Mouse (Mus musculus) adrenal gland, adult 2 months (tissue): ENCODE measurements at regions not wholly inside any gene's neighbourhood (a gene's known extent, or its start where the extent isn't known, plus 50 kb on each side); places are given as distances from the start of the nearest gene placed in this dataset.

ENCODE experiments used
- DNase-seq: peaks from one replicate; pipeline ENCODE4 v3.0.0; 2021

- DNase-seq, result no peak
Measured at GRCm38 (mm10) chrX:57711914-57712313, 208.4 kb upstream of the Gpr101 start.

GRCm38 (mm10) chrX:57709115-57709877, 205.7 kb upstream of the Gpr101 start:
- no peak for DNase-seq

- DNase-seq, result no peak
Measured at GRCm38 (mm10) chrX:57708501-57708900, 204.9 kb upstream of the Gpr101 start.

GRCm38 (mm10) chrX:57707932-57708331, 204.4 kb upstream of the Gpr101 start:
- no peak for DNase-seq

GRCm38 (mm10) chrX:57706683-57707308, 203.2 kb upstream of the Gpr101 start:
- peak; percentile 52 for DNase-seq

GRCm38 (mm10) chrX:57692506-57692905, 188.9 kb upstream of the Gpr101 start:
- peak; percentile 73 for DNase-seq

GRCm38 (mm10) chrX:57676764-57677163, 173.2 kb upstream of the Gpr101 start:
- DNase-seq, result no peak

GRCm38 (mm10) chrX:57674955-57675354, 171.4 kb upstream of the Gpr101 start:
- DNase-seq, result peak; percentile 45

- DNase-seq, result no peak
Measured at GRCm38 (mm10) chrX:57659571-57659970, 156.0 kb upstream of the Gpr101 start.

- DNase-seq, result no peak
Measured at GRCm38 (mm10) chrX:57656035-57656434, 152.5 kb upstream of the Gpr101 start.

GRCm38 (mm10) chrX:57655483-57655882, 151.9 kb upstream of the Gpr101 start:
- no peak for DNase-seq
